Mouse (Mus musculus): ENCODE measurements around the gene Zfp983. TPM values are rescaled to one million over a fixed set of nuclear protein-coding genes. Genes with fewer than 3 reads are reported as not detected.
"Not testable (repeated sequence)": the region's sequence is repeated elsewhere in the genome, so short reads cannot be mapped to it uniquely, and the experiment has no call there.

Gene Zfp983
- total and polyA plus RNA-seq, 3 experiments, result 0.18 to 19.3 (median 6.7) TPM

DNA sequence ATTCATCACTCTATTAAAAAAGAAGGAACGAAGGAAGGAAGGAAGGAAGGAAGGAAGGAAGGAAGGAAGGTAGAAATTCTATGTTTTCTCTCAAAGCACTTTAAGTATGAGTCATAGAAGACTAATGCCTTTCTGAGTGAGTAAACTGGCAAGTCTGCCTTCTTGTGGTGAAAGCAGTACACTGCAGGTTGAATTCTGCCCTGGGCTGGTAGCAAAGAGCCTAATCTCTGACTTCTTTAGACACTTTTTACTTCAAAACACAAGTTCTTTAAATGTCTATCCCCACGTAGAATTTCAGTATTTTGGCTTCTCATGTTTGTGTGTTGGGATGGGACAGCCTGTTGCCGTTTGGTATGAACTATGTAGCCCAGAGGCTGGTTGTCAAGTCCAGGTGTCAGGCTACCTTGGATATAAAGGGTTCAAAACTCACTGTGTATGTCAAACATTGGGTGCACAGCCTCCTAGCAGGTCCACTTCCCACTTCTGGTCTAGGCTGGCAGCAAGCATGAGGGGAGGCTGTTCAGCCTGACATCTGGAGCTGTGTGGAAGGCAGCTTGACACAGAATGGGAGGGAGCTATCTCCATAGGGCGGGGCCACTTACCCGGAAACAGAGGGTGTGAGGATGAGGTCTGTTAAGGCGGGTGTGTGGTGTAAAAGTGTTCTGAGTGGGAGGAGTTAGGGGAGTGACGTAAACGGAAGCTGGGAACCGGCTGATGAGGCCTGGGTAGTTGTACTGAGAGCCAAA lies 29.0 kb downstream of the Zfp983 start:
- Histone ChIP-seq H3K4me3 (ENCODE audit: low read depth, low read length) (peak overlapping the region; percentile 72), H3K4me1 (ENCODE audit: insufficient read depth, low read depth, low read length) (peaks cover 10% of the 10 kb centered on the region), H3K36me3 (replicated peaks) (peaks cover 2% of the 10 kb centered on the region), H3K9me3 (replicated peaks) (no peaks in the 10 kb centered on the region), H3K27me3 (ENCODE audit: insufficient read depth, low read length) (no peaks in the 10 kb centered on the region)
- TF ChIP-seq CTCF (IDR thresholded peaks at IDR 0.05; ENCODE audit: low read depth, low read length), result peak; percentile 61
- no peak for TF ChIP-seq GATA2 (IDR thresholded peaks at IDR 0.05; ENCODE audit: borderline replicate concordance, low read depth, low read length)
- ATAC-seq (ENCODE audit: extremely low read depth, insufficient number of reproducible peaks, low FRiP score, poor library complexity, severe bottlenecking), result peak; percentile 99
- peak; percentile 66 for DNase-seq (ENCODE audit: low spot score)

DNA sequence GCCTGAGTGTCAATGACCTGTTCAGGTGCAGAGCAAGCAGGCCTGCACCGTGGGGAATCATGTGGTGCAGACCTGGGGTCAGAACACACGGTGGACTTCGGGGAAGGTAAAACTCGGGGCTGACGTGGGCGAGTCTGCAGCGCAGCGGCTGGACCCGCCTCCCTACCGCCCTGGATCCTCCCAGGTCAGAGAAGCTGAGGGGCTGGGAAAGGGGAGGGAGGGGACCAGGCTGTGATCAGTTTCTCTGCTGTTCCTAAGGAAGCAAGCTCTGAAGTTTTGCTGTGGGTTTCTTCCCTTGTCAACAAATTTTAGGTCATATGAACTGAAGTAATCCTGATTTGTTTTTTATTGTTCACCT lies 29.6 kb downstream of the Zfp983 start:
- not testable (repeated sequence) for H3K4me1 ChIP-seq (ENCODE audit: insufficient read depth, low read depth, low read length); H3K9me3 ChIP-seq (replicated peaks); H3K36me3 ChIP-seq (replicated peaks); DNase-seq (ENCODE audit: low spot score); H3K27me3 ChIP-seq (ENCODE audit: insufficient read depth, low read length)
- ATAC-seq (ENCODE audit: extremely low read depth, insufficient number of reproducible peaks, low FRiP score, poor library complexity, severe bottlenecking), result peak; percentile 71
- peak overlapping the region; percentile 72 for H3K4me3 ChIP-seq (ENCODE audit: low read depth, low read length)

- Histone ChIP-seq H3K27me3 (ENCODE audit: insufficient read depth, low read length) (no peaks in the 10 kb centered on the region), H3K4me3 (ENCODE audit: low read depth, low read length) (no peak within 1 kb of the TSS), H3K36me3 (replicated peaks) (peaks cover 7% of the 10 kb centered on the region), H3K4me1 (ENCODE audit: insufficient read depth, low read depth, low read length) (no peaks in the 10 kb centered on the region), H3K9me3 (replicated peaks) (no peaks in the 10 kb centered on the region)
- DNase-seq (ENCODE audit: low spot score) (no peak), ATAC-seq (ENCODE audit: extremely low read depth, insufficient number of reproducible peaks, low FRiP score, poor library complexity, severe bottlenecking) (no peak)
- TF ChIP-seq POLR2AphosphoS5 (IDR thresholded peaks at IDR 0.05; ENCODE audit: insufficient replicate concordance, low read depth, low read length) (no peak), CTCF (IDR thresholded peaks at IDR 0.05; ENCODE audit: low read depth, low read length) (no peak), GATA2 (IDR thresholded peaks at IDR 0.05; ENCODE audit: borderline replicate concordance, low read depth, low read length) (no peak), TAL1 (conservative IDR thresholded peaks at IDR 0.05; ENCODE audit: low read depth, low read length) (no peak), GATA1 (IDR thresholded peaks at IDR 0.05; ENCODE audit: borderline replicate concordance, low read length) (no peak)
Measured at GRCm38 (mm10) chr17:21691560-21691959, 41.1 kb downstream of the Zfp983 start, which contains the start of gene Gm10226. Gm10226 (plus strand) TSS chr17:21691860.

DNA sequence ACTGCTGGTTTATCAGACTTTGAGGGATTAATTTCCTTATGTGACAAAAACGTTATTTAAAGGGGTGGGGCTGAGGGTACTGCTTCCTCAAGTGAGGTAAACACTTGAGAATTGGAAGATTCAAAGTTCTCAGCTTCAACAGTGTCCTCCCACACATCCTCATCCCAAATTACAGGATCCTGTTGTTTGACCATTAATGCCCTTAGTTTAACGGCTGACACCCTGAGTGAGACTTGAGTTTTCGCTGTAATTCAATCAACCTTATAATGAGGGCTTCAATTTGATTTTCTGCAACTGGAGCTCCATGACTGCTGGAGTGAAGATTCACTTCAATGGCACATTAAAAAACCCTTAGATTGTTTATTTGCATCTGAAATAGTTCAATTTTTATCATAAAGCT lies 42.9 kb downstream of the Zfp983 start:
- H3K4me1 ChIP-seq (ENCODE audit: insufficient read depth, low read depth, low read length), result no peaks in the 10 kb centered on the region
- H3K9me3 ChIP-seq (replicated peaks), result no peaks in the 10 kb centered on the region
- no peak for ATAC-seq (ENCODE audit: extremely low read depth, insufficient number of reproducible peaks, low FRiP score, poor library complexity, severe bottlenecking)
- no peak for TF ChIP-seq GATA2 (IDR thresholded peaks at IDR 0.05; ENCODE audit: borderline replicate concordance, low read depth, low read length)
- TF ChIP-seq POLR2AphosphoS5 (IDR thresholded peaks at IDR 0.05; ENCODE audit: insufficient replicate concordance, low read depth, low read length), result no peak
- no peak for TF ChIP-seq GATA1 (IDR thresholded peaks at IDR 0.05; ENCODE audit: borderline replicate concordance, low read length)
- no peak for TF ChIP-seq CTCF (IDR thresholded peaks at IDR 0.05; ENCODE audit: low read depth, low read length)
- TF ChIP-seq TAL1 (conservative IDR thresholded peaks at IDR 0.05; ENCODE audit: low read depth, low read length), result no peak
- H3K36me3 ChIP-seq (replicated peaks), result peaks cover 7% of the 10 kb centered on the region
- H3K4me3 ChIP-seq (ENCODE audit: low read depth, low read length), result no peak overlapping the region
- H3K27me3 ChIP-seq (ENCODE audit: insufficient read depth, low read length), result no peaks in the 10 kb centered on the region
- no peak for DNase-seq (ENCODE audit: low spot score)

DNA sequence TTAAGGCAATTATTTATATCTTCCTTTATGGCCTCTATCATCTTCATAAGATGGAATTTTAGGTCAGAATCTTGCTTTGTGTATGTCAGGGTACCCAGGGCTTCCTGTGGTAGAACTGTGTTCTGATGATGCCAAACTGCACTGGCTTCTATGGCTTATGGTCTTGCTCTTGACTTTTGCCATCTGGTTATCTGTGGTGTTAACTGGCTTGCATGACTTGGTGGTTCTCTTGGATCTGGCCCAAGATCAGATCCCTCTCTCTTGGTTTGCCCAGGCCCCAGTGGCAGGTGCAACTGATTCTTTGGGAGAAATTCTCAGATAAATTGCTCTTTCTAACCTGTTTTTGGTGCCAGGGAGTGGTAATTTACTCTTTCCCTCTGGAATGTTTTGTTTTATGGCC lies 45.6 kb downstream of the Zfp983 start:
- no peak for ATAC-seq (ENCODE audit: extremely low read depth, insufficient number of reproducible peaks, low FRiP score, poor library complexity, severe bottlenecking)
- TF ChIP-seq GATA2 (IDR thresholded peaks at IDR 0.05; ENCODE audit: borderline replicate concordance, low read depth, low read length) (no peak), TAL1 (conservative IDR thresholded peaks at IDR 0.05; ENCODE audit: low read depth, low read length) (no peak), GATA1 (IDR thresholded peaks at IDR 0.05; ENCODE audit: borderline replicate concordance, low read length) (no peak), POLR2AphosphoS5 (IDR thresholded peaks at IDR 0.05; ENCODE audit: insufficient replicate concordance, low read depth, low read length) (no peak), CTCF (IDR thresholded peaks at IDR 0.05; ENCODE audit: low read depth, low read length) (no peak)
- H3K4me1 ChIP-seq (ENCODE audit: insufficient read depth, low read depth, low read length), result no peaks in the 10 kb centered on the region
- no peak for DNase-seq (ENCODE audit: low spot score)
- no peaks in the 10 kb centered on the region for H3K36me3 ChIP-seq (replicated peaks)
- no peaks in the 10 kb centered on the region for H3K27me3 ChIP-seq (ENCODE audit: insufficient read depth, low read length)
- no peaks in the 10 kb centered on the region for H3K9me3 ChIP-seq (replicated peaks)
- H3K4me3 ChIP-seq (ENCODE audit: low read depth, low read length), result no peak overlapping the region

DNA sequence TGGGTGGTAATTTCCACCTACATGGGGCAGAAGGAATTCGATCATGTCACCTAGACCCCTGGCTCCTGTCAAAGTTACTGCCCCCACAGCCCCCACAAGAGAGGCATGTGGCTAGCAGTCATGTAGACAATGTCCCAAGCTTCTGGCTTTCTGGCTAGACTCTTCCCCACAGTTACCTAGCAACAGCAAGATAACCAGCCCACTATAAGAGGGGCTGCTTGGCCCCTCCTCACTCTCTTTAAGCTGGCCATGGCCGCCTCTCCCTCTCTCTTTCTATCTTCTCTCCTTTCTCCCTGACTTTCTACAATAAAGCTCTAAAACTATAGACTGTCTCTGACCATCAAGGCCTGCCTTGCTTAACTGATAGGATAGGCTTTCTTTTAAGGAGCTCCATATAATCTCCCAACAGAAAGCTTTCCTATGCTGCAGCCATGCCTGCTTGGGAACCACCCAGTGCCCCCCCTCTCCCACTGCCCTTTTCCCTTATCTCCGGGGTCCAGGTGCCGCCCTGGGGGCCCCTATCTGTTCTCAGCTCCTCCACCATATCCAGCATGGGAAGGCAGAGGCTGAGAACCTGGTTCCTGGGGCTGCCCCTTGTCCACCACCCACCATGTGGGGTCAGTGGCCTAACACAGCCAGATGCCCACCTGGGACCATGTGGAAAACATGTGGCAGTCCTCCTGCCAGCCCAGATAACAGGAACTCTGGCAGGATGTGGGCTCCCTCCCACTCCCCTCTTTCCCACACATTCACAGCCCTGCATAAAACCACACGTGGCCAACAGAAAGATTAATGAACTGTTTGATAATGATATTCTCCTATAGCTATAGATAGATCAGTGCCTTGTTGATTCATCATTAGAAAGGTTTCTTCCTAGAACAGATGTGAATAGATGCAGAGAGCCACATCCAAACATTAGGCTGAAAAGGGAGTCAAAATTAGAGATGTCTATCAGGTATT lies 52.1 kb downstream of the Zfp983 start:
- TF ChIP-seq TAL1 (conservative IDR thresholded peaks at IDR 0.05; ENCODE audit: low read depth, low read length) (peak; percentile 87), CTCF (IDR thresholded peaks at IDR 0.05; ENCODE audit: low read depth, low read length) (no peak)
- H3K4me3 ChIP-seq (ENCODE audit: low read depth, low read length), result peak overlapping the region; percentile 65; the same call in 1 of the 2 replicates
- H3K27me3 ChIP-seq (ENCODE audit: insufficient read depth, low read length), result no peaks in the 10 kb centered on the region
- ATAC-seq (ENCODE audit: extremely low read depth, insufficient number of reproducible peaks, low FRiP score, poor library complexity, severe bottlenecking) (peak; percentile 66), DNase-seq (ENCODE audit: low spot score) (peak; percentile 7)
- H3K4me1 ChIP-seq (ENCODE audit: insufficient read depth, low read depth, low read length), result peaks cover 33% of the 10 kb centered on the region
- H3K36me3 ChIP-seq (replicated peaks), result no peaks in the 10 kb centered on the region
- no peaks in the 10 kb centered on the region for H3K9me3 ChIP-seq (replicated peaks)

All from G1E (cell line).